9 mouse cellular contexts compared by ENCODE assay signal in genomic region chr2:180588736-180589122, GRCm38 (mm10). TPM values are rescaled to one million over a fixed set of nuclear protein-coding genes. Genes with fewer than 3 reads are reported as not detected.
DNase-seq lines count a peak whose midpoint lies in the region; ATAC-seq lines count a peak whose summit lies in the region.
"Had no signal": no experiment of that assay in that cellular context is flagged by ENCODE, and none has a peak within 500 bp of the region (broad histone marks: within the 10 kb centered on the region; RNA-seq: fewer than 3 reads in every experiment).

No protein-coding gene starts in this region.

- 45% methylated on average over 6 of the region's 6 CpGs for WGBS in heart, embryonic 15.5 days
- 49% methylated on average over 6 of the region's 6 CpGs for WGBS in hindbrain, embryonic 12.5 days
- 49% methylated on average over 6 of the region's 6 CpGs for WGBS in midbrain, embryonic 12.5 days

- H3K36me3 ChIP-seq in heart, embryonic 15.5 days, result peaks cover 49% of the 10 kb centered on the region
- peaks cover 54% of the 10 kb centered on the region for H3K36me3 ChIP-seq in hindbrain, embryonic 12.5 days
- H3K36me3 ChIP-seq in midbrain, embryonic 12.5 days, result peaks cover 62% of the 10 kb centered on the region

- peak; percentile 8; the same call in 1 of the 2 replicates for ATAC-seq in heart, embryonic 15.5 days (replicated peaks; ENCODE audit: insufficient number of reproducible peaks, insufficient read depth, low FRiP score, low read depth)
- no peak for ATAC-seq in hindbrain, embryonic 12.5 days (ENCODE audit: low FRiP score)
- peak; percentile 7; the same call in 1 of the 2 replicates for ATAC-seq in midbrain, embryonic 12.5 days (ENCODE audit: low FRiP score, low read depth)

- H3K9ac ChIP-seq in heart, embryonic 15.5 days, result peak overlapping the region; percentile 98
- H3K9ac ChIP-seq in hindbrain, embryonic 12.5 days, result peak overlapping the region; percentile 94
- H3K9ac ChIP-seq in midbrain, embryonic 12.5 days (replicated peaks), result peak overlapping the region; percentile 67

- H3K4me1 ChIP-seq in heart, embryonic 15.5 days (replicated peaks), result peaks cover 17% of the 10 kb centered on the region
- H3K4me1 ChIP-seq in hindbrain, embryonic 12.5 days, result peaks cover 24% of the 10 kb centered on the region
- H3K4me1 ChIP-seq in midbrain, embryonic 12.5 days, result peaks cover 25% of the 10 kb centered on the region

- no peak for DNase-seq in heart, postnatal 4 days
- peak; percentile 71 for DNase-seq in R1 (ENCODE audit: low read depth, low spot score)
- no peak for DNase-seq in retina, embryonic 14.5 days (ENCODE audit: low spot score)
- no peak for DNase-seq in frontal cortex, adult 2 months (ENCODE audit: extremely low spot score in 1 of 2, low spot score in 1 of 2)
- DNase-seq in urinary bladder, postnatal 14 days (ENCODE audit: low spot score), result no peak

- H3K9me3 ChIP-seq in heart, embryonic 15.5 days (replicated peaks), result no peaks in the 10 kb centered on the region
- H3K9me3 ChIP-seq in hindbrain, embryonic 12.5 days (replicated peaks), result no peaks in the 10 kb centered on the region
- no peaks in the 10 kb centered on the region for H3K9me3 ChIP-seq in midbrain, embryonic 12.5 days

- peak overlapping the region; percentile 99 for H3K4me3 ChIP-seq in heart, embryonic 15.5 days
- peak overlapping the region; percentile 89 for H3K4me3 ChIP-seq in hindbrain, embryonic 12.5 days
- H3K4me3 ChIP-seq in midbrain, embryonic 12.5 days, result peak overlapping the region; percentile 81

- peak overlapping the region; percentile 93 for H3K27ac ChIP-seq in heart, embryonic 15.5 days
- H3K27ac ChIP-seq in hindbrain, embryonic 12.5 days, result peak overlapping the region; percentile 93
- H3K27ac ChIP-seq in midbrain, embryonic 12.5 days (replicated peaks), result peak overlapping the region; percentile 88

- peak overlapping the region; percentile 85 for H3K4me2 ChIP-seq in heart, embryonic 15.5 days
- peak overlapping the region; percentile 75 for H3K4me2 ChIP-seq in hindbrain, embryonic 12.5 days (replicated peaks)
- peak overlapping the region; percentile 75 for H3K4me2 ChIP-seq in midbrain, embryonic 12.5 days (replicated peaks)

- no peaks in the 10 kb centered on the region for H3K27me3 ChIP-seq in heart, embryonic 15.5 days
- H3K27me3 ChIP-seq in hindbrain, embryonic 12.5 days, result no peaks in the 10 kb centered on the region
- no peaks in the 10 kb centered on the region for H3K27me3 ChIP-seq in midbrain, embryonic 12.5 days
- H3K27me3 ChIP-seq: Patski had no signal

RNA-seq across cellular contexts. Expression of gene Ogfr, which starts 0.3 kb away (rescaled TPM):
- polyA plus RNA-seq in heart, embryonic 15.5 days (2015; fragmentation: Nextera tagmentation; extraction: Ambion mirVana), result 42.6 and 51.1 TPM in 2 replicates
- total RNA-seq in heart, postnatal 4 days (2021), result 10 to 100 TPM; 49.6 to 51.8 TPM
- polyA plus RNA-seq in hindbrain, embryonic 12.5 days (2016; fragmentation: Nextera tagmentation; extraction: Ambion mirVana), result 96.5 and 96.6 TPM in 2 replicates
- polyA plus RNA-seq in midbrain, embryonic 12.5 days (2016; fragmentation: Nextera tagmentation; extraction: Ambion mirVana), result 98.9 and 109 TPM in 2 replicates
- polyA plus RNA-seq in frontal cortex, adult 2 months (2012; rRNA removed), result 49.0 and 57.0 TPM in 2 replicates

RNA-seq across cellular contexts. Expression of gene Mrgbp, which starts 7.6 kb away (rescaled TPM):
- polyA plus RNA-seq in heart, embryonic 15.5 days (2015; fragmentation: Nextera tagmentation; extraction: Ambion mirVana), result 22.3 and 24.3 TPM in 2 replicates
- 10 to 100 TPM; 26.1 to 27.0 TPM for total RNA-seq in heart, postnatal 4 days (2021)
- 41.7 and 43.3 TPM in 2 replicates for polyA plus RNA-seq in hindbrain, embryonic 12.5 days (2016; fragmentation: Nextera tagmentation; extraction: Ambion mirVana)
- 46.8 and 49.0 TPM in 2 replicates for polyA plus RNA-seq in midbrain, embryonic 12.5 days (2016; fragmentation: Nextera tagmentation; extraction: Ambion mirVana)
- polyA plus RNA-seq in frontal cortex, adult 2 months (2012; rRNA removed), result 30.8 and 34.7 TPM in 2 replicates

RNA-seq across cellular contexts. Expression of gene Col9a3, which starts 8.9 kb away (rescaled TPM):
- 12.7 and 30.0 TPM in 2 replicates for polyA plus RNA-seq in heart, embryonic 15.5 days (2015; fragmentation: Nextera tagmentation; extraction: Ambion mirVana)
- total RNA-seq in heart, postnatal 4 days (2021), result 1 to 10 TPM; 1.2 to 1.8 TPM
- 171 and 195 TPM in 2 replicates for polyA plus RNA-seq in hindbrain, embryonic 12.5 days (2016; fragmentation: Nextera tagmentation; extraction: Ambion mirVana)
- polyA plus RNA-seq in midbrain, embryonic 12.5 days (2016; fragmentation: Nextera tagmentation; extraction: Ambion mirVana), result 20.1 and 40.2 TPM in 2 replicates
- polyA plus RNA-seq in frontal cortex, adult 2 months (2012; rRNA removed), result 14.5 and 17.7 TPM in 2 replicates

RNA-seq across cellular contexts. Expression of gene Tcfl5, which starts 53.8 kb away (rescaled TPM):
- polyA plus RNA-seq in heart, embryonic 15.5 days (2015; fragmentation: Nextera tagmentation; extraction: Ambion mirVana), result 0.05 and 0.10 TPM in 2 replicates
- total RNA-seq in heart, postnatal 4 days (2021), result under 1 TPM; 0.20 to 0.26 TPM
- 0.30 and 0.44 TPM in 2 replicates for polyA plus RNA-seq in hindbrain, embryonic 12.5 days (2016; fragmentation: Nextera tagmentation; extraction: Ambion mirVana)
- polyA plus RNA-seq in midbrain, embryonic 12.5 days (2016; fragmentation: Nextera tagmentation; extraction: Ambion mirVana), result 0.24 TPM in 1 of 2 replicates, not detected in the other
- polyA plus RNA-seq in frontal cortex, adult 2 months (2012; rRNA removed), result 0.86 and 0.92 TPM in 2 replicates
- polyA plus RNA-seq: Patski had no signal
